Mouse (Mus musculus) midbrain, embryonic 14.5 days (tissue): ENCODE results near the gene Mycbpap. TPM values are rescaled to one million over a fixed set of nuclear protein-coding genes. Genes with fewer than 3 reads are reported as not detected.

ENCODE experiments used
- ATAC-seq: fragments of 200-750 bp; cut with Nextera tagmentation; 2 replicates; pipeline ENCODE4 v1.8.0; 2017; ENCODE audit warnings: moderate number of reproducible peaks, moderate library complexity; ENCODE audit not compliant: low FRiP score, low TSS enrichment
- DNase-seq: peaks from one replicate; pipeline ENCODE4 v3.0.0-alpha.2; 2015
- H3K27ac ChIP-seq: fragments of 300-500 bp; sonication (generic); replicated peaks from 2 replicates; pipeline ENCODE4 v1.5.1; 2014; ENCODE audit warnings: mild to moderate bottlenecking, low read depth, low read length, moderate library complexity
- H3K27me3 ChIP-seq: fragments of 300-500 bp; sonication (generic); 2 replicates; pipeline ENCODE4 v1.6.1; 2014; ENCODE audit warnings: low read length, control low read depth, mixed read lengths; ENCODE audit not compliant: control insufficient read depth, insufficient read depth
- H3K36me3 ChIP-seq: fragments of 300-500 bp; sonication (generic); 2 replicates; pipeline ENCODE4 v1.6.1; 2014; ENCODE audit warnings: low read length, control low read depth; ENCODE audit not compliant: control insufficient read depth, insufficient read depth
- H3K4me1 ChIP-seq: fragments of 300-500 bp; sonication (generic); 2 replicates; pipeline ENCODE4 v1.6.1; 2014; ENCODE audit warnings: mild to moderate bottlenecking, antibody characterized with exemption, low read length, control low read depth; ENCODE audit not compliant: control insufficient read depth, insufficient read depth
- H3K4me2 ChIP-seq: fragments of 300-500 bp; sonication (generic); 2 replicates; pipeline ENCODE4 v1.6.1; 2014; ENCODE audit warnings: mild to moderate bottlenecking, low read length, moderate library complexity
- H3K4me3 ChIP-seq: fragments of 300-500 bp; sonication (generic); replicated peaks from 2 replicates; pipeline ENCODE4 v1.5.1; 2014; ENCODE audit warnings: low read depth, low read length
- H3K9ac ChIP-seq: fragments of 300-500 bp; sonication (generic); replicated peaks from 2 replicates; pipeline ENCODE4 v1.6.1; 2014; ENCODE audit warnings: mild to moderate bottlenecking, low read length, moderate library complexity
- H3K9me3 ChIP-seq: fragments of 300-500 bp; sonication (generic); 2 replicates; pipeline ENCODE4 v1.6.1; 2016; ENCODE audit warnings: low read length, control low read depth, mixed read lengths; ENCODE audit not compliant: control insufficient read depth
- WGBS: fragments of 180-500 bp; shearing (Covaris S2); extraction: QIAGEN DNeasy Blood & Tissue Kit; methylation state at CpG from one replicate; pipeline ENCODE4 v1.1.7; 2014; 5-methylcytosine and 5-hydroxymethylcytosine counted together
- polyA plus RNA-seq: library from polyadenylated mRNA; unstranded; fragments of >200 nt; fragmentation: Nextera tagmentation; extraction: Ambion mirVana; gene quantifications from 2 replicates; pipeline ENCODE4 v1.2.1, GENCODE M21; 2014

Mycbpap gene
- polyA plus RNA-seq, 1 experiment from 2014 or later, result 3.3 TPM

DNA sequence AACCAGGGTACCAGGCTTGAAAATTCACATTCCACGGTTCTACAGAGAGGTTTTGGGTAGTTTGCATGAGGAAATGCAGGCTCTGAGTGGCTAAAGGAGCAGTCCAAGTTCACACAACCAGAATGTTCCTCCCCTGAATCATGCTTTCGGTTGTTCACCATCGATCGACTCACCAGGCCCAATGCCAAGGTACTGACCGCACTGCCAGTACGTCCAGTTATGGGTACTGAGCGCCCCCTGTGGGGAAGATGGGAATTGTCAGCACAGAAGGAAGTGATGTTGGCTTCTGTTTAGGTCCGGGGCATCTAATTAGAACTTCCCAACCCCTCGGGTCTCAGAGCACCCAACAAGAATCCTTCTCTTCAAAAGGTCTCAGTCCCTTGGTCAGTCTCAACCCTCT is 22.4 kb upstream of the Mycbpap start:
- no peaks in the 10 kb centered on the region for H3K9me3 ChIP-seq
- no peak overlapping the region for H3K9ac ChIP-seq
- peaks cover 7% of the 10 kb centered on the region for H3K4me1 ChIP-seq
- H3K36me3 ChIP-seq, result peaks cover 5% of the 10 kb centered on the region; the same call in 1 of the 2 replicates
- DNase-seq (peak; percentile 85), ATAC-seq (no peak)
- no peak overlapping the region for H3K4me2 ChIP-seq
- H3K27ac ChIP-seq, result no peak overlapping the region
- no peak overlapping the region for H3K4me3 ChIP-seq
- no peaks in the 10 kb centered on the region for H3K27me3 ChIP-seq
- WGBS, result 36% methylated on average over 9 of the region's 9 CpGs

DNA sequence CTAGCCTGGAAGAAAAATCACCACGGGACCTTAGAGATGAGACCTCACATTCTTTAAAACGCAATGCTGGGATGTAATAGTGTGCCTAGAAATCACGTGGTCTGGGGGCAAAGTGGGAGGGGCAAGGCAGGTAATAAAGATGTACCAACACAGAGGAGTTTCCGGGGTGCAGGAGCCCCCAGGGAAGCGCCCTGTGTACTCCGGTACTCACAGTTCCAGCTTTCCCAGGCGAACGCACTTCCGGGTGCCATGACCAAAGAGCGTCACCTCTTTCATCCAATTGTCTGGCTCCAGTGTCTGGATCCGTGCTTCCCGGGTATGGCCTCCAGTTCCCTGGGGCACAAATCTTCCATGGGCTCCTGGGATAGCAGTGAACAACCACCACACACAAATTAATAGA is 21.8 kb upstream of the Mycbpap start:
- Histone ChIP-seq H3K4me3 (no peak overlapping the region), H3K27me3 (no peaks in the 10 kb centered on the region), H3K9me3 (no peaks in the 10 kb centered on the region), H3K36me3 (peaks cover 5% of the 10 kb centered on the region; the same call in 1 of the 2 replicates), H3K27ac (no peak overlapping the region), H3K4me2 (no peak overlapping the region), H3K9ac (no peak overlapping the region), H3K4me1 (peaks cover 7% of the 10 kb centered on the region)
- DNase-seq (no peak), ATAC-seq (no peak)
- 81% methylated on average over 12 of the region's 12 CpGs for WGBS

DNA sequence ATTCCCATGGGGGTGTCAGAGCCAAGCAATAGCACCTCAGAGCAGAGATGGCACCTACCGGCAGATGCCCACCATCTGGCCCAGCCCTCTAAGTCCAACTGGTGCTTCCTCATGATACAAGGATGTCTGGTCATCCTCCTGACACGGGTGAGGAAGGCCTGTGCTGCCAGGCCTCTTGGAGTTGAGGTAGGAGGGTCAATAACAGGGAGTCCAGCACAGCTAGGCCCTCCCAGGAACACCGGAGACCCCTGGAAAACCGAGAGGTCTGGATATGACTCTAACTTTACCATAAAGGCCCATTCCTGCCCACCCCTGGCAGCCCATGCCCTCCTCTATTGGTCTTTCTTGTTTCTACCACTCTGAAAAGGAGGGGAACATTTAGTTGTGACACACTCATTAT is 20.9 kb upstream of the Mycbpap start:
- 88% methylated on average over 4 of the region's 4 CpGs for WGBS
- H3K4me2 ChIP-seq, result no peak overlapping the region

DNA sequence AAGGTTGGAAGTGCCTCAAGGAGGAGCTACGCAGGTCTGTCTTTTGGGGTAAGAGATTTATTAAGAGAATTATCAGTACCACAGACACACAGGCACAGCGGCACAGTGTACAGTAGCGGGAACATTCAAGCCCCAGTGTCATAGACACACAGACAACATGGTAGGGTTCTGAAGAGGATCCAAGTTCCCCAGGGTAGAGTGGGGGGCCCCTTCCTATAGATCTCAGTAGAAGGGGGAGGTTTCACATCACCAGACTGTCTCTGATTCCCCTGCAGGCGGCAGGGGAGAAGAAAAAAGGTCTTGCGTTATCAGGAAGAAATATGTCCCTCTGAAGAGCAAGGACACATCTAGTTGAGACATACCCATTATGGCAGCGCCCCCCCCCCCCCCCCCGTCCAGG is 18.2 kb upstream of the Mycbpap start:
- DNase-seq, result no peak
- Histone ChIP-seq H3K27ac (no peak overlapping the region), H3K4me1 (0 out of 2 replicates have a peak, but pooled peaks cover 2% of the 10 kb centered on the region), H3K36me3 (peaks cover 5% of the 10 kb centered on the region; the same call in 1 of the 2 replicates), H3K4me3 (no peak overlapping the region), H3K4me2 (no peak overlapping the region), H3K27me3 (no peaks in the 10 kb centered on the region), H3K9me3 (no peaks in the 10 kb centered on the region), H3K9ac (no peak overlapping the region)
- no peak for ATAC-seq
- WGBS, result 76% methylated on average over 7 of the region's 7 CpGs

More for the DNA sequence above, 20.9 kb upstream of the Mycbpap start:
- Histone ChIP-seq H3K4me1 (0 out of 2 replicates have a peak, but pooled peaks cover 2% of the 10 kb centered on the region), H3K27me3 (no peaks in the 10 kb centered on the region), H3K27ac (no peak overlapping the region), H3K4me3 (no peak overlapping the region), H3K9ac (no peak overlapping the region), H3K9me3 (no peaks in the 10 kb centered on the region), H3K36me3 (peaks cover 5% of the 10 kb centered on the region; the same call in 1 of the 2 replicates)
- ATAC-seq (no peak), DNase-seq (no peak)

DNA sequence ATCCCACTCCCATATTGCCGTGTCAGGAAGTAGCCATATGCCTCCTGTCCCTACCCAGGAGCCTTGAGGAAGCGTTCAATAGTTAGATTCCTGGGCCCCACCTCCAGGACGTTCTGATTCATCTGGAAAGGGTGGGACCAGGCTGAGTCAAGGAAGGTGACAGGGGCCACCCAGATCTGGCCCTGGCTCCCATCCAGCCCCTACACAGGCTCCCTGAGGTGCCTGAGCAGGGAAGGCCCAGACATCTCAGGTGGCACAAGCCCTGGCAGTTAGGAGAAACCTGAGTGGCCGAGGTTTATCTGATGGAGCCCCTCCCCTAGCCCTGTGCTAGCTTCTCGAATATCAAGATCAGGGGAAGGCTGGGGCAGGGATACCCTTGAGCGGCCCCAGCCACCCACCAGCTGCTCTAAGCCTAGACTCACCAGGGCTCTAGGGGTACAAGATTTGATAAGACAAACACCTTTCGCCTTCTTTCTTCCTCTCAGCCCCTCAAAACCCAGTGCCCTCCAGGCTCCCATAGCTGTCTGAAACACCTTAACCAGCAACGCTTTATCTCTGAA is 17.3 kb upstream of the Mycbpap start:
- Histone ChIP-seq H3K4me3 (no peak overlapping the region), H3K4me2 (no peak overlapping the region), H3K27ac (no peak overlapping the region), H3K4me1 (0 out of 2 replicates have a peak, but pooled peaks cover under 1% of the 10 kb centered on the region), H3K27me3 (no peaks in the 10 kb centered on the region), H3K9me3 (no peaks in the 10 kb centered on the region), H3K9ac (no peak overlapping the region), H3K36me3 (peaks cover 5% of the 10 kb centered on the region; the same call in 1 of the 2 replicates)
- ATAC-seq (no peak), DNase-seq (no peak)
- 69% methylated on average over 8 of the region's 8 CpGs for WGBS

DNA sequence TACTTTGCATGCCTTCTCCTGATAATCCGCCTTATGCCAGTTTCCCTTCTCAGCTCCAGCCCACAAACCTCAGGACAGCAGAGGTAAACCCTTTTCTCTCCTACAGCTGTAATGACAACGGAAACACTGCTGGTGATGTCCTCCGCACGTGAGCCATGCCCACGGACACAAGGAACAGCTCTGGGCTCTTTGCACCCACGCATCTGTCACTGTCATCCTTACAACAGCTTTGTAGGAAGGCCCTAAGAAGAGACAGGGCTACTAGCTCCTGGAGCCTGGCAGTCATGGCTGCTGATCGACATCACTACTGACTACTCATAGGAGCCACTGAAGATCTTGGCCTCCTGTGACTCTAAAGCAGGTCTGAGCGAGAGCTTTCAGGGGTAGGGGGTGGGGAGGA is 11.6 kb upstream of the Mycbpap start:
- no peaks in the 10 kb centered on the region for H3K27me3 ChIP-seq
- no peaks in the 10 kb centered on the region for H3K4me1 ChIP-seq
- DNase-seq, result no peak
- H3K27ac ChIP-seq, result no peak overlapping the region
- WGBS, result 85% methylated on average over 8 of the region's 8 CpGs
- no peaks in the 10 kb centered on the region for H3K9me3 ChIP-seq
- H3K36me3 ChIP-seq, result no peaks in the 10 kb centered on the region
- H3K4me3 ChIP-seq, result no peak overlapping the region
- ATAC-seq, result no peak
- no peak overlapping the region for H3K4me2 ChIP-seq
- H3K9ac ChIP-seq, result no peak overlapping the region

DNA sequence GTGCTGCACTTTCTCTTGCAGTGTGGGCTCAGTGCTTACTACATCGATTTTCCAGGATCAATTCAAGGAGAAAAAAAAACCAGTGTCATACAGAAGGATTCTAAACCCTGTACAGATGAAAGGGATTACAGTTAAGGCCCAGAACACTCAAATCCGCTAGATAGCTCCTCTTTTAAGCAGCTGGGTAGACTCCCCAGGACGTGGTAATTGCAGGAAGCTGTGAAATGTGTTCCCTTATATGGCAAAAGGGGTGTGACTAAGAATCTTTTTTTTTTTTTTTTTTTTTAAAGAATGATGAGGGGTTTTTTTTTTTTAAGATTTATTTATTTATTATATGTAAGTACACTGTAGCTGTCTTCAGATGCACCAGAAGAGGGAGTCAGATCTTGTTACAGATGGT is 7.3 kb upstream of the Mycbpap start:
- H3K4me3 ChIP-seq, result no peak overlapping the region
- no peaks in the 10 kb centered on the region for H3K9me3 ChIP-seq
- no peaks in the 10 kb centered on the region for H3K4me1 ChIP-seq
- no peaks in the 10 kb centered on the region for H3K36me3 ChIP-seq
- ATAC-seq, result no peak
- 40% methylated on average over 3 of the region's 3 CpGs for WGBS
- DNase-seq, result peak; percentile 43
- no peak overlapping the region for H3K4me2 ChIP-seq
- no peaks in the 10 kb centered on the region for H3K27me3 ChIP-seq
- no peak overlapping the region for H3K27ac ChIP-seq
- no peak overlapping the region for H3K9ac ChIP-seq

DNA sequence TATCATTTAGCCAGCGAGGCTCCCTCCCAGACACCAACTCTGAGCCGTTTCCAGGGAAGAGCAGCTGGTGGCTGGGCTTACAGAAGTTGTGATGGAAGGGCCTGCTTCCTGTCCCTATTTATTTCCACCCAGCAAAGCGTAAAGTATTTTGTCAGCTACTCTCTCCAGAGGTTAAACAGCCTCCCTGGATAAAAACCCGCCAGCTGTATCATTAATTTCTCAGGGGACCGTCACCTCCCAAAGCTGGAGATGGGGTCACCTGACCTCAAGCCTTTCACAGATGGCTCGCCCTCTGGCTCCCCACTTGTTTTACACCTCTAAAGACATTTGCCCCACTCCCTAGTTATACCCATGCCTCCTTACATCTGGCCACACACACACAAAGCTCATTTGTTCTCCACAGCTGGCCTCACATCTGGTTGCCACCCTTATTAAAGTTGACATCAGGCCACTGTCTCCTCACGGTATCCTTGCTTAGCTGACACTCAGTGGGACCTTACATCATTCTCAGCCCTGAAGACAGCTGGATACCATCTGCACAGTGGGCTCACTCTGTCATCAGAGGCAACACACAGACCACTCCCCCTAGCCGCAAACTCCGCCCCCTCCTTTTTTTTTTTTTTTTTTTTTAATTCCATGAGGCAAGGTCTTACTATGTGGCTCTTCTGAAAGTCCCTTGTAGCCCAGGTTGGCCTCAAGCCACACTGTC is 4.8 kb upstream of the Mycbpap start:
- no peak overlapping the region for H3K4me2 ChIP-seq
- no peaks in the 10 kb centered on the region for H3K27me3 ChIP-seq
- H3K4me3 ChIP-seq, result no peak overlapping the region
- ATAC-seq (no peak; the same call in 1 of the 2 replicates), DNase-seq (no peak)
- 52% methylated on average over 9 of the region's 9 CpGs for WGBS
- no peaks in the 10 kb centered on the region for H3K36me3 ChIP-seq
- no peaks in the 10 kb centered on the region for H3K9me3 ChIP-seq
- H3K27ac ChIP-seq, result no peak overlapping the region
- H3K9ac ChIP-seq, result no peak overlapping the region
- no peaks in the 10 kb centered on the region for H3K4me1 ChIP-seq

DNA sequence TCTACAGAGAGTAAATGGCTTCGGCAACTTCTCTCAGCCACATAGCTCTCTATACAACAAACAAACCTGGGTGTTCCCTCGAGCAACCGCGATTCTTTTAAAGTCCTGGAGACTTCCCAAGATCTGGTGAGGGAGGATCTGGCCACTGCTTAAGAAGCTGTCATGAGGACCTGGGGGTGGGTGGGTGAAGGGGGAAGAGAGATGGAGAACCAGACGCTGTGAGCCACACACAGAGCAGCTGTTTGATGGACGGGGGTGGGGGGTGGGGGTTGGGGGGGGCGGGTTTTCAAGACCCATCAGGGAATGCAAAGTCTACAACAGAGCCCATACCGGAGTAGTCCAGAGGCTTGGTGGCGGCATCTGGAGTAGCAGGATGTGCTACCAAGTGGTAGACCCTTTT is 8.1 kb downstream of the Mycbpap start:
- Histone ChIP-seq H3K4me3 (no peak overlapping the region), H3K9ac (no peak overlapping the region), H3K27ac (no peak overlapping the region), H3K27me3 (no peaks in the 10 kb centered on the region), H3K9me3 (no peaks in the 10 kb centered on the region), H3K4me2 (no peak overlapping the region), H3K36me3 (no peaks in the 10 kb centered on the region), H3K4me1 (no peaks in the 10 kb centered on the region)
- WGBS, result 72% methylated on average over 9 of the region's 9 CpGs
- ATAC-seq, result no peak
- DNase-seq, result no peak
